Mouse (Mus musculus) embryo, embryonic 11.5 days (tissue): ENCODE data around the gene Fam118b.
A peak's percentile ranks its signal among the peaks of the same experiment; 100 is the strongest.

ENCODE experiments used
- DNase-seq: peaks from one replicate; pipeline ENCODE4 v3.0.0-alpha.2; 2012; ENCODE audit warnings: low read depth, low spot score

Gene Fam118b

GRCm38 (mm10) chr9:35198351-35198750, 69.3 kb downstream of the Fam118b start:
- no peak for DNase-seq

GRCm38 (mm10) chr9:35197625-35198024, 70.0 kb downstream of the Fam118b start:
- no peak for DNase-seq

GRCm38 (mm10) chr9:35194048-35194447, 73.6 kb downstream of the Fam118b start:
- no peak for DNase-seq

- DNase-seq: no peak
Measured at GRCm38 (mm10) chr9:35192983-35193542, 74.5 kb downstream of the Fam118b start.

GRCm38 (mm10) chr9:35188700-35189099, 78.9 kb downstream of the Fam118b start:
- no peak for DNase-seq

- no peak for DNase-seq
Measured at GRCm38 (mm10) chr9:35187351-35187903, 80.2 kb downstream of the Fam118b start.

GRCm38 (mm10) chr9:35186430-35186829, 81.2 kb downstream of the Fam118b start:
- DNase-seq: no peak

GRCm38 (mm10) chr9:35183359-35183758, 84.2 kb downstream of the Fam118b start:
- no peak for DNase-seq

- DNase-seq: no peak
Measured at GRCm38 (mm10) chr9:35182832-35183231, 84.8 kb downstream of the Fam118b start.

- DNase-seq: no peak
Measured at GRCm38 (mm10) chr9:35176124-35176659, 91.4 kb downstream of the Fam118b start.

- peak; percentile 77 for DNase-seq
Measured at GRCm38 (mm10) chr9:35175251-35176123, 92.1 kb downstream of the Fam118b start, which contains the start of gene Dcps. Gene Dcps, minus strand, starts transcription at chr9:35176061.

GRCm38 (mm10) chr9:35173331-35173730, 94.3 kb downstream of the Fam118b start:
- DNase-seq: no peak

- DNase-seq: no peak
Measured at GRCm38 (mm10) chr9:35170071-35170470, 97.5 kb downstream of the Fam118b start.
